Mouse (Mus musculus) cerebellum, postnatal 36 days (tissue): ENCODE measurements around the gene Erbb2.
A peak's percentile ranks its signal among the peaks of the same experiment; 100 is the strongest.

Source experiments
- DNase-seq, 2 experiments: peaks; one replicate each; pipeline ENCODE4 v3.0.0; 2021 to 2022; ENCODE audit warnings: mixed read lengths in 2 of 2

Gene Erbb2

GRCm38 (mm10) chr11:98426592-98426991, 14.3 kb downstream of the Erbb2 start:
- no peak for DNase-seq

GRCm38 (mm10) chr11:98428436-98428835, 16.2 kb downstream of the Erbb2 start:
- DNase-seq, result no peak

GRCm38 (mm10) chr11:98431743-98432502, 19.7 kb downstream of the Erbb2 start:
- DNase-seq, result no peak

GRCm38 (mm10) chr11:98435723-98436122, 23.5 kb downstream of the Erbb2 start:
- no peak for DNase-seq

GRCm38 (mm10) chr11:98437441-98437840, 25.2 kb downstream of the Erbb2 start:
- DNase-seq, result no peak

- peak; percentile 98 for DNase-seq
Observed at GRCm38 (mm10) chr11:98438331-98439158, 26.3 kb downstream of the Erbb2 start, which contains the start of gene Mien1. Gene Mien1, minus strand, starts transcription at chr11:98438991.

- no peak for DNase-seq
Observed at GRCm38 (mm10) chr11:98443688-98444087, 31.4 kb downstream of the Erbb2 start.

GRCm38 (mm10) chr11:98445238-98445637, 33.0 kb downstream of the Erbb2 start:
- no peak for DNase-seq

GRCm38 (mm10) chr11:98445679-98446078, 33.4 kb downstream of the Erbb2 start:
- DNase-seq, result no peak

- no peak for DNase-seq
Observed at GRCm38 (mm10) chr11:98446213-98446561, 33.9 kb downstream of the Erbb2 start, which contains the start of gene Grb7. Gene Grb7, plus strand, starts transcription at chr11:98446394.

- peak; percentile 55 to 57 for DNase-seq
Observed at GRCm38 (mm10) chr11:98446562-98447474, 34.5 kb downstream of the Erbb2 start.

- no peak for DNase-seq
Observed at GRCm38 (mm10) chr11:98447475-98447834, 35.2 kb downstream of the Erbb2 start.

- no peak for DNase-seq
Observed at GRCm38 (mm10) chr11:98448191-98448790, 36.0 kb downstream of the Erbb2 start.

- DNase-seq, result no peak
Observed at GRCm38 (mm10) chr11:98449419-98449818, 37.1 kb downstream of the Erbb2 start.

- DNase-seq, result no peak
Observed at GRCm38 (mm10) chr11:98449921-98450771, 37.9 kb downstream of the Erbb2 start.

GRCm38 (mm10) chr11:98455484-98455883, 43.2 kb downstream of the Erbb2 start:
- no peak for DNase-seq

- no peak for DNase-seq
Observed at GRCm38 (mm10) chr11:98456545-98456944, 44.3 kb downstream of the Erbb2 start.

GRCm38 (mm10) chr11:98456945-98457344, 44.7 kb downstream of the Erbb2 start:
- no peak for DNase-seq

GRCm38 (mm10) chr11:98457367-98458120, 45.3 kb downstream of the Erbb2 start:
- DNase-seq, result peak; percentile 89

- no peak for DNase-seq
Observed at GRCm38 (mm10) chr11:98458121-98458990, 46.1 kb downstream of the Erbb2 start.
